Mouse (Mus musculus): Measurements from ENCODE around the gene Slc13a2. TPM values are rescaled to one million over a fixed set of nuclear protein-coding genes. Genes with fewer than 3 reads are reported as not detected.

Slc13a2 gene
- total RNA-seq, 1 experiment: 0.13 TPM

GRCm38 (mm10) chr11:78411606-78412323, 10.3 kb downstream of the Slc13a2 start:
- Histone ChIP-seq H3K4me3 (ENCODE audit: insufficient read depth in 1 of 2, low read depth in 1 of 2, low read length in 2 of 2, poor library complexity in 1 of 2, severe bottlenecking in 1 of 2) (no peak overlapping the region), H3K9me3 (ENCODE audit: control insufficient read depth, insufficient read depth, low read depth, low read length) (no peaks in the 10 kb centered on the region), H3K9ac (ENCODE audit: insufficient read depth, low read depth, low read length, poor library complexity, severe bottlenecking) (no peak overlapping the region), H3K27ac (ENCODE audit: insufficient read depth, low read depth, low read length, poor library complexity, severe bottlenecking) (no peak overlapping the region), H3K36me3 (ENCODE audit: control insufficient read depth, insufficient read depth, low read length, poor library complexity, severe bottlenecking) (no peaks in the 10 kb centered on the region), H3K4me1 (ENCODE audit: control insufficient read depth in 2 of 2, insufficient read depth in 2 of 2, low read length in 2 of 2, poor library complexity in 1 of 2) (0 out of 4 replicates have a peak, but pooled peaks cover 0 to 2% of the 10 kb centered on the region in 2 experiments)
- no peak for DNase-seq (ENCODE audit: low read depth, low spot score)
- in situ Hi-C loops (cut with MboI; ENCODE audit: low sequenced_read_pairs in 2 of 2, unreplicated experiment in 2 of 2): no loop called here
- no peak for TF ChIP-seq CHD2 (IDR thresholded peaks at IDR 0.05; ENCODE audit: low read depth, low read length)
- no peak for TF ChIP-seq HCFC1 (IDR thresholded peaks at IDR 0.05; ENCODE audit: borderline replicate concordance, insufficient read depth, low read length)

- Histone ChIP-seq H3K9me3 (ENCODE audit: control insufficient read depth, insufficient read depth, low read depth, low read length) (no peaks in the 10 kb centered on the region), H3K4me3 (ENCODE audit: insufficient read depth in 1 of 2, low read depth in 1 of 2, low read length in 2 of 2, poor library complexity in 1 of 2, severe bottlenecking in 1 of 2) (no peak overlapping the region), H3K4me1 (ENCODE audit: control insufficient read depth in 2 of 2, insufficient read depth in 2 of 2, low read length in 2 of 2, poor library complexity in 1 of 2) (0 out of 4 replicates have a peak, but pooled peaks cover 0 to 2% of the 10 kb centered on the region in 2 experiments), H3K36me3 (ENCODE audit: control insufficient read depth, insufficient read depth, low read length, poor library complexity, severe bottlenecking) (no peaks in the 10 kb centered on the region), H3K9ac (ENCODE audit: insufficient read depth, low read depth, low read length, poor library complexity, severe bottlenecking) (no peak overlapping the region), H3K27ac (ENCODE audit: insufficient read depth, low read depth, low read length, poor library complexity, severe bottlenecking) (no peak overlapping the region)
- TF ChIP-seq HCFC1 (IDR thresholded peaks at IDR 0.05; ENCODE audit: borderline replicate concordance, insufficient read depth, low read length): no peak
- no peak for TF ChIP-seq ZNF384 (IDR thresholded peaks at IDR 0.05; ENCODE audit: low read depth, low read length)
- no peak for TF ChIP-seq ZC3H11A (IDR thresholded peaks at IDR 0.05; ENCODE audit: borderline replicate concordance, low read depth, low read length)
- no peak for TF ChIP-seq MAFK (IDR thresholded peaks at IDR 0.05; ENCODE audit: insufficient read depth, low read depth, low read length)
- no peak for TF ChIP-seq CHD2 (IDR thresholded peaks at IDR 0.05; ENCODE audit: low read depth, low read length)
- in situ Hi-C loops (cut with MboI; ENCODE audit: low sequenced_read_pairs in 2 of 2, unreplicated experiment in 2 of 2): no loop called here
- no peak for DNase-seq (ENCODE audit: low read depth, low spot score)
Observed at GRCm38 (mm10) chr11:78408256-78409240, 13.5 kb downstream of the Slc13a2 start.

GRCm38 (mm10) chr11:78402062-78402461, 20.0 kb downstream of the Slc13a2 start:
- Histone ChIP-seq H3K9me3 (ENCODE audit: control insufficient read depth, insufficient read depth, low read depth, low read length) (no peaks in the 10 kb centered on the region), H3K36me3 (ENCODE audit: control insufficient read depth, insufficient read depth, low read length, poor library complexity, severe bottlenecking) (no peaks in the 10 kb centered on the region), H3K4me3 (ENCODE audit: insufficient read depth in 1 of 2, low read depth in 1 of 2, low read length in 2 of 2, poor library complexity in 1 of 2, severe bottlenecking in 1 of 2) (no peak overlapping the region), H3K9ac (ENCODE audit: insufficient read depth, low read depth, low read length, poor library complexity, severe bottlenecking) (no peak overlapping the region), H3K27ac (ENCODE audit: insufficient read depth, low read depth, low read length, poor library complexity, severe bottlenecking) (no peak overlapping the region), H3K4me1 (ENCODE audit: control insufficient read depth in 2 of 2, insufficient read depth in 2 of 2, low read length in 2 of 2, poor library complexity in 1 of 2) (peaks cover 3 to 19% of the 10 kb centered on the region in 2 experiments; a peak in 2 of 4 replicates)
- no peak for DNase-seq (ENCODE audit: low read depth, low spot score)
- in situ Hi-C loops (cut with MboI; ENCODE audit: low sequenced_read_pairs in 2 of 2, unreplicated experiment in 2 of 2): no loop called here
- TF ChIP-seq CHD2 (IDR thresholded peaks at IDR 0.05; ENCODE audit: low read depth, low read length) (no peak), ZNF384 (IDR thresholded peaks at IDR 0.05; ENCODE audit: low read depth, low read length) (no peak), MAFK (IDR thresholded peaks at IDR 0.05; ENCODE audit: insufficient read depth, low read depth, low read length) (no peak), HCFC1 (IDR thresholded peaks at IDR 0.05; ENCODE audit: borderline replicate concordance, insufficient read depth, low read length) (no peak), ZC3H11A (IDR thresholded peaks at IDR 0.05; ENCODE audit: borderline replicate concordance, low read depth, low read length) (no peak)

GRCm38 (mm10) chr11:78401469-78401868, 20.5 kb downstream of the Slc13a2 start:
- no peaks in the 10 kb centered on the region for H3K9me3 ChIP-seq (ENCODE audit: control insufficient read depth, insufficient read depth, low read depth, low read length)
- in situ Hi-C loops (cut with MboI; ENCODE audit: low sequenced_read_pairs in 2 of 2, unreplicated experiment in 2 of 2): no loop called here
- no peak overlapping the region for H3K4me3 ChIP-seq (ENCODE audit: insufficient read depth in 1 of 2, low read depth in 1 of 2, low read length in 2 of 2, poor library complexity in 1 of 2, severe bottlenecking in 1 of 2)
- no peaks in the 10 kb centered on the region for H3K36me3 ChIP-seq (ENCODE audit: control insufficient read depth, insufficient read depth, low read length, poor library complexity, severe bottlenecking)
- no peak for TF ChIP-seq HCFC1 (IDR thresholded peaks at IDR 0.05; ENCODE audit: borderline replicate concordance, insufficient read depth, low read length)
- no peak for TF ChIP-seq CHD2 (IDR thresholded peaks at IDR 0.05; ENCODE audit: low read depth, low read length)
- no peak for TF ChIP-seq MAFK (IDR thresholded peaks at IDR 0.05; ENCODE audit: insufficient read depth, low read depth, low read length)
- no peak for TF ChIP-seq ZC3H11A (IDR thresholded peaks at IDR 0.05; ENCODE audit: borderline replicate concordance, low read depth, low read length)
- no peak for TF ChIP-seq ZNF384 (IDR thresholded peaks at IDR 0.05; ENCODE audit: low read depth, low read length)
- no peak overlapping the region for H3K27ac ChIP-seq (ENCODE audit: insufficient read depth, low read depth, low read length, poor library complexity, severe bottlenecking)
- DNase-seq (ENCODE audit: low read depth, low spot score): no peak
- peaks cover 3 to 25% of the 10 kb centered on the region in 2 experiments; a peak in 2 of 4 replicates for H3K4me1 ChIP-seq (ENCODE audit: control insufficient read depth in 2 of 2, insufficient read depth in 2 of 2, low read length in 2 of 2, poor library complexity in 1 of 2)
- no peak overlapping the region for H3K9ac ChIP-seq (ENCODE audit: insufficient read depth, low read depth, low read length, poor library complexity, severe bottlenecking)
